Mouse (Mus musculus) spleen, adult 12 weeks (tissue): Measurements from ENCODE around the gene Spg7.

ENCODE experiments used
- DNase-seq: peaks from one replicate; pipeline ENCODE4 v3.0.0; 2022; ENCODE audit warnings: low spot score

Gene Spg7

DNA sequence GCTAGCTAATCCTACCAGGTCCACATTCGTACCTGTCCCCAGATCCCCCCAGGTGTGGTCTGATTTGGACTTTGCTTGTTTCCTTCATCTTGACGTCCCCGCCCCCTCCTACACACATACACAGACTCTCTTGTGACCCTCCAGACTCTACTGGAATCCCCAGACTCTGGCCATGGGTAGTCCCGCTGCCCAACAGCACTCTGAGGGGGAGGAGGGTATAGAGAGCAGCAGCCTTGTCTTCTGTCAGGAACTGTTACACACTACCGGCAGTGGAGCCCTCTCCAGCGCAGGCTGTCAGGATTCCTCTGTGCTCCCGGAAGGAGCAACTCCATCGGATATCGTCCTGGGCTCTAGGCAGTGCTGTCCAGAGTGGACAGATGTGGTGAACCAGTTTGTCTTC is 68.3 kb downstream of the Spg7 start:
- DNase-seq, result no peak

DNA sequence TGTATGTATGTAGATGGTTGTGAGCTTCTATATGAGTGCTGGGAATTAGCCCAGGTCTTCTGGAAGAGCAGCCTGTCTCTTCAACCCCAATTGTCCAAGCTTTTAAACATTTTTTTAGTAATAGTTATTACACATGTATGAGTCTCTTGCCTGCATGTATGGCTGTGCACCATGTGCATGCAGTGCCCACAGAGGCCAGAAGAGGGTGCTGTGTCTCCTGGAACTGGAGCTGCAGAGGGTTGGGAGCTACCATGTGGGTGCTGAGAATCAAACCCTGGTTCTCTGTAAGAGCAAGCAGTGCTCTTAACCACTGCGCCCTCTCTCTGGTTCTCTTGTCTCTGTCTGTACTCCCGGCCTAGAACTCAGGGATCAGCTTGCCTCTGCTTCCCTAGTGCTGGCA is 70.2 kb downstream of the Spg7 start:
- DNase-seq, result no peak

DNA sequence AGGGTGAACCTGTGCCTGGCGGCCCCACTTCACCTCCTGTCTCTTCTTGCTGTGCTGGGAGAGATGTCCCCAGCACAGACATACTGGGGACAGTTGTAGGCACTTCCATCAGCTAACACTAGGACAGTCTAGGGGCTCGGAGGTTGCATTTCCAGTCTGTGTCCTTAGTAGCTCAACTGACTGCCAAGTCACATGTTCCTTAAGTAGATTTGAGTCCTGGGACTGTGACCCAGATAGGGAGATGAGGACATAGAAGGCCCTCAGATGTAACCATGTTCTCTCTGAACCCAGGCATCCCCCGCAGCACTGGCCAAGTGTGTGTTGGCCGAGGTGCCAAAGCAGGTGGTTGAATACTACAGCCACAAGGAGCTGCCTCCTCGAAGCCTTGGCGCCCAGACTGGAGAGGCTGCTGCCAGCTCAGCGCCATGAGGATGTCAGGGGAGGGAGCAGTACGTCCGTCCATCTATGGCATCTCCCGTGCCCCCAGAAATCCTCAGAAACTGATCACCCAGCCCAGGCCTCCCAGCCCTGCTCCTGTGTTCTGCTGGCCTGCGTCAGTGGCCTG is 71.5 kb downstream of the Spg7 start:
- no peak for DNase-seq

GRCm38 (mm10) chr8:123135406-123135805 is 72.7 kb downstream of the Spg7 start:
- DNase-seq, result no peak

DNA sequence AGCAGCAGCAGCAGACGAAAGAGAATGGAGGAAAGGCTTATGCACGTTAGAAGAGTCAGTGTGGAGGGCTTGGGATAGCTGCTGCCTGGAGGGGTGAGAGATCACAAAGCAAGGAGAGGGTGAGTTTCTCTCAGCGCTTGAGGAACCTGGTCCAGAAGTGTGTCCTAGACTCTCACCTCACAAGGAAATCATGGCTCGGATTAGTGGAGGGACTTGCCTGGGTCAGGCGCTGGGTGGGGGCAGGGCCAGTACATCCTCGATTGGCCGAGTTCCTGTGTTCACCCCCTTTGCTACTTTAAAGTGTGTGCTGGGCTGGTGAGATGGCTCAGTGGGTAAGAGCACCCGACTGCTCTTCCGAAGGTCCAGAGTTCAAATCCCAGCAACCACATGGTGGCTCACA is 73.1 kb downstream of the Spg7 start:
- no peak for DNase-seq

- DNase-seq, result no peak
Observed at GRCm38 (mm10) chr8:123136287-123136686, 73.5 kb downstream of the Spg7 start.

GRCm38 (mm10) chr8:123137645-123138077 is 74.9 kb downstream of the Spg7 start:
- no peak for DNase-seq

- DNase-seq, result no peak
Observed at GRCm38 (mm10) chr8:123138741-123139140, 76.0 kb downstream of the Spg7 start.

DNA sequence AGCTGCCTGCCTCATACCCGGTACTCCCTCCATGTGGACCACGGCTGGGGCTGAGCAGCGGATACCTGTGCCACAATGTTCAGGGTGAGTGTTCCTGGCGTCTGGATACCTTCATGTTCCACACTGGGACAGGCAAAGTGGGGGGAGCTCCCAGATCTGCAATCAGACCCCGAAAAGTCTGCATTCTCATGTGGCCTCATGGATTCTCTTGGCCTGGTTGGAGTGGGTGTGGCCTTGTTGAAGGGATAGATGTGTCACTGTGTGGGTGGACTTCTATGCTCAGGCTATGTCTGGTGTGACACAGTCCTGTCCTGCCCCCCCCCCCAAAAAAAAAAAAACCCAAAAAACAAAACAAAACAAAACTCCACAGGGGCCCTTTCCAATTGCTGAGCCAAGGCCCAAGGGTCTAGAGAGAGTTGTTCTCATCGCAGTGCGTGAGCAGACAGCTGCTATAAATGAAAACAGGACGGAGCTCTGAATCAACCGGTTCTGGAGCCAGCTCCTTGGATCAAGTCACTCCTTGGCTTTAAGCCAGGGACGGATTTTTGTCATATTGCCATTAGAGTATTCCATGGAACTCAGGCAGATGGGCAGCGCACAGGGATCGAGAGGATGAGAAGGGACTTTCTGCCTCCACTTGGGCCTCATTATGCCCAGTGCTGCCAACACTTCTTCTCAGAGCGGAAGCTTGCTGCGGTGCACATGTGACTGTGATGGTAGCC is 79.2 kb downstream of the Spg7 start:
- DNase-seq, result no peak

DNA sequence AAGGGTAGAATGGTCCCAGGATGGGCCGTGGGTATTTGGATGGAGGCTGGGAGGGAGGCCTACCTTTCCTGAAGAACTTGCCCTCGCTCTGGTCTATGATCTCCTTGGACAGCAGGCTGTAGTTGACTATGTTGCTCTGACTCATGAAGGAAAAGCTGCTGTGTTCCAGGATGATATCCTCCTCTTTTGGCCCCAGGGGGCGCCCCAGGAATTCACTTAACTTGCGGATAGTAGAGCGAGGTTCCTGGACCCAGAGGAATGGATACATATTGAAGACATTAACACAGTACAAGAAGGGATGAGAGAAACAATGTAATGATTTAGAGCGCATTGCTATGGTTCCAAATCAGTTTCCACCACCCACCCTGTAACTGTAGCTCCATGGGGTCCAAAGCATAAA is 82.5 kb downstream of the Spg7 start:
- no peak for DNase-seq

GRCm38 (mm10) chr8:123146390-123146789 is 83.6 kb downstream of the Spg7 start:
- DNase-seq, result no peak
